Mouse (Mus musculus) heart, embryonic 14.5 days (tissue): ENCODE data around the gene Nxn. TPM values are rescaled to one million over a fixed set of nuclear protein-coding genes. Genes with fewer than 3 reads are reported as not detected.

Experiments used
- ATAC-seq: fragments of 200-750 bp; cut with Nextera tagmentation; 2 replicates; pipeline ENCODE4 v1.8.0; 2017; ENCODE audit warnings: low read depth, moderate TSS enrichment; ENCODE audit not compliant: insufficient number of reproducible peaks, insufficient read depth, low FRiP score
- H3K27ac ChIP-seq, 2 experiments: fragments of 200-500 bp in 1 of 2; fragments of 300-500 bp in 1 of 2; sonication (generic) in 1 of 2; replicated peaks in 1 of 2; 2 replicates each; pipeline ENCODE4 v1.5.1; 2012 to 2014; ENCODE audit warnings: low read depth in 2 of 2, low read length in 2 of 2, control low read depth in 1 of 2, mild to moderate bottlenecking in 1 of 2, mixed read lengths in 1 of 2; ENCODE audit not compliant: control insufficient read depth in 1 of 2, insufficient read depth in 1 of 2
- H3K27me3 ChIP-seq: fragments of 300-500 bp; sonication (generic); 2 replicates; pipeline ENCODE4 v1.6.1; 2014; ENCODE audit warnings: mild to moderate bottlenecking, low read length, control low read depth; ENCODE audit not compliant: control insufficient read depth, insufficient read depth
- H3K36me3 ChIP-seq: fragments of 300-500 bp; sonication (generic); 2 replicates; pipeline ENCODE4 v1.6.1; 2014; ENCODE audit warnings: mild to moderate bottlenecking, control low read depth, low read length, mixed read lengths; ENCODE audit not compliant: control insufficient read depth, insufficient read depth
- H3K4me1 ChIP-seq, 2 experiments: fragments of 200-500 bp in 1 of 2; fragments of 300-500 bp in 1 of 2; sonication (generic) in 1 of 2; 2 replicates each; pipeline ENCODE4 v1.6.1; 2012 to 2014; ENCODE audit warnings: low read length in 2 of 2, control low read depth in 1 of 2, mixed read lengths in 1 of 2; ENCODE audit not compliant: control insufficient read depth in 2 of 2, insufficient read depth in 2 of 2
- H3K4me2 ChIP-seq: fragments of 300-500 bp; sonication (generic); 2 replicates; pipeline ENCODE4 v1.6.1; 2014; ENCODE audit warnings: mild to moderate bottlenecking, low read length
- H3K4me3 ChIP-seq, 2 experiments: fragments of 200-500 bp in 1 of 2; fragments of 300-500 bp in 1 of 2; sonication (generic) in 1 of 2; 2 replicates each; pipeline ENCODE4 v1.5.1; 2012 to 2014; ENCODE audit warnings: low read length in 2 of 2, mild to moderate bottlenecking in 2 of 2, control low read depth in 1 of 2, low read depth in 1 of 2, moderate library complexity in 1 of 2; ENCODE audit not compliant: control insufficient read depth in 1 of 2, insufficient read depth in 1 of 2
- H3K9ac ChIP-seq: fragments of 300-500 bp; sonication (generic); 2 replicates; pipeline ENCODE4 v1.6.1; 2014; ENCODE audit warnings: mild to moderate bottlenecking, low read length
- H3K9me3 ChIP-seq: fragments of 300-500 bp; sonication (generic); 2 replicates; pipeline ENCODE4 v1.6.1; 2016; ENCODE audit warnings: low read length, control low read depth; ENCODE audit not compliant: control insufficient read depth
- WGBS: fragments of 180-500 bp; shearing (Covaris S2); extraction: QIAGEN DNeasy Blood & Tissue Kit; methylation state at CpG from one replicate; pipeline ENCODE4 v1.1.7; 2014; 5-methylcytosine and 5-hydroxymethylcytosine counted together
- polyA plus RNA-seq: library from polyadenylated mRNA; unstranded; fragments of >200 nt; fragmentation: Nextera tagmentation; extraction: Ambion mirVana; gene quantifications from 2 replicates; pipeline ENCODE4 v1.2.1, GENCODE M21; 2014

Nxn gene
- polyA plus RNA-seq, 1 experiment from 2014 or later = 26.8 TPM

- H3K4me2 ChIP-seq = no peak overlapping the region
- H3K4me3 ChIP-seq = no peak overlapping the region
- no peak overlapping the region for H3K9ac ChIP-seq
- no peaks in the 10 kb centered on the region for H3K27me3 ChIP-seq
- no peaks in the 10 kb centered on the region for H3K9me3 ChIP-seq
- H3K36me3 ChIP-seq = no peaks in the 10 kb centered on the region
- H3K4me1 ChIP-seq = peaks cover 26 to 37% of the 10 kb centered on the region in 2 experiments
- no peak for ATAC-seq
- 0 out of 4 replicates have a peak overlapping the region, but pooled peaks of 1 of the 2 experiments have one; percentile 10 for H3K27ac ChIP-seq
- 62% methylated on average over 5 of the region's 5 CpGs for WGBS
Measured at GRCm38 (mm10) chr11:76322939-76323338, 76.0 kb downstream of the Nxn start.

- H3K4me3 ChIP-seq = no peak overlapping the region
- ATAC-seq = no peak
- H3K36me3 ChIP-seq = no peaks in the 10 kb centered on the region
- no peaks in the 10 kb centered on the region for H3K27me3 ChIP-seq
- H3K27ac ChIP-seq = peak overlapping the region in 1 of 2 experiments; percentile 24; a peak in 2 of 4 replicates
- 0 out of 2 replicates have a peak overlapping the region, but pooled peaks have one; percentile 11 for H3K9ac ChIP-seq
- H3K9me3 ChIP-seq = no peaks in the 10 kb centered on the region
- WGBS = 71% methylated on average over 1 of the region's 1 CpGs
- peaks cover 20 to 33% of the 10 kb centered on the region in 2 experiments; a peak in 3 of 4 replicates for H3K4me1 ChIP-seq
- no peak overlapping the region for H3K4me2 ChIP-seq
Measured at GRCm38 (mm10) chr11:76322081-76322480, 76.9 kb downstream of the Nxn start.

DNA sequence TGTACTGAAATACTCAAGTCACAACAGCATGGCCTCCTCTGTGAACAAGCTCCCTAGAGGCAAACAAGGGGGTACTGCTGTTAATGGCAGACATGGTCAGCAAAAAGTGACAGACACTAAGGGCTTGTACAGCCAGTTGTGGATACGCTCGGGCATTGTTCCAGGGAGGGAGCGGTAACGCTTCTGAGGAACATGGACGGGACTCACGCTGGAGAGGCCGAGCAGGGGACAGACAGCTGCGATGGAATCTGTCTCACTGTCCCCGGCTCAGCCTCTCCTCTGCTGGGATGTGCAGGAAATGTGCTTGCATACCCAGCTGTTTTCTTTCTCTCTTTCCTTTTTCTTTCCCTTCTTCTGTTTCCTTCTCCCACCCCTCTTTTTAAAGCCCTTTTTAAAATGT is 78.5 kb downstream of the Nxn start:
- Histone ChIP-seq H3K36me3 (no peaks in the 10 kb centered on the region), H3K4me3 (no peak overlapping the region), H3K9me3 (no peaks in the 10 kb centered on the region), H3K4me1 (peaks cover 18 to 36% of the 10 kb centered on the region in 2 experiments; a peak in 3 of 4 replicates), H3K27me3 (no peaks in the 10 kb centered on the region), H3K27ac (0 out of 4 replicates have a peak overlapping the region, but pooled peaks of 1 of the 2 experiments have one; percentile 2), H3K9ac (no peak overlapping the region), H3K4me2 (no peak overlapping the region)
- WGBS = 82% methylated on average over 9 of the region's 9 CpGs
- no peak for ATAC-seq

DNA sequence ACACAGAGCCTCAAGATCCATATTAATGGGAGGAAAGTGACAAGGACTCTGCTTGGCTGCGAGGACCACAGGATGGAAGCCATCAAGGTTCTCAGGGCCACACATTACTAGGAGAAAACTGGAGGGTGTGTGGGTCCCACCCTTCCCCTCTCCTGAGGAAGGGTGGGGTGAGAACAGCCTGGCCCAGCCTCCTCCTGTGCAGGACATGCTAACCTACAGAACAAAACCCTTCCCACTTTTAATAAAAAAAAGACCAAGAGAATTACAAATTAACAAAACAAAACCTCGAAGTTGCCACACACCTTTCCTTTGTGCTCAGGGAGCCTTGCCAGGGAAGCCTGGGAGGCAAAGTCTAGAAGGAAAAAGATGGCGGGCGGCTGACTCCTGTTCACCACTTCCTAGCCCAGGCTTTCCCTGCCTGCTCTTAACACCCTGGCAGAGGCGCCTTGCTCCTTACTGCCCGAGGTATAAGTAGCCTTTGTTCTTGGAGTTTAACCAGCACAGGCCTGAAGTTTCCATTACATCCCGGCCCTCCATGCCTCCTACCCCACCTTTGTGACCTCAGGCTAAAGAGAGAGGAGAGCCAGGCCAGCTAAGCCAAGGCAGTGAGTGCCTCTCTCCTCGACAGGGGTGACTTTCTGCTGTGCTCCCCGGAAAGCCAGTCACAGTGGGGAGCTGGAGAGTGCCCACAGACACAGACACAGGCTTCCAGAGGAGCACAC is 79.1 kb downstream of the Nxn start:
- H3K4me1 ChIP-seq = peaks cover 15 to 34% of the 10 kb centered on the region in 2 experiments; a peak in 3 of 4 replicates
- 0 out of 4 replicates have a peak overlapping the region, but pooled peaks of 1 of the 2 experiments have one; percentile 6 for H3K27ac ChIP-seq
- no peaks in the 10 kb centered on the region for H3K9me3 ChIP-seq
- no peak overlapping the region for H3K4me3 ChIP-seq
- ATAC-seq = no peak
- 69% methylated on average over 9 of the region's 9 CpGs for WGBS
- no peak overlapping the region for H3K4me2 ChIP-seq
- no peak overlapping the region for H3K9ac ChIP-seq
- H3K36me3 ChIP-seq = no peaks in the 10 kb centered on the region
- no peaks in the 10 kb centered on the region for H3K27me3 ChIP-seq

DNA sequence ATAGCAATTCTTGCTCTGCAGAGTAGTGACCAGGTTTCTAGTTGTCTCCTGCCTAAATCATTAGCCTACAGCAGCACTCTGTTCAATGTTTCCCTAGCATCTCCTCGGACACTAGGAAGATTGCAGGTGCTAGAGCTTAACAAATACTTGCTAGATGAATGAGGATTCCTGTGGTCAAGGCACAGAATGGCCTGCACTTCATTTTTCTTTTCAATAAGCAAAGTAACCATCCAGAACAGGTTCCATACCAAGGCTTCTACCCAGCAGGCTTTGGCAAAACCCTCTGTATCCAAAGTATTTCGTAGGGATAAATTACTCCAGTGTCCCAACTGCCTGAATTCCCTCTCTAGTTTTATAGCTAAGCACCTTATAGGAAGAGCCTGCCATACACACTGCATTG is 81.0 kb downstream of the Nxn start:
- no peaks in the 10 kb centered on the region for H3K36me3 ChIP-seq
- H3K4me3 ChIP-seq = no peak overlapping the region
- H3K27me3 ChIP-seq = no peaks in the 10 kb centered on the region
- no peak overlapping the region for H3K27ac ChIP-seq
- peaks cover 6 to 31% of the 10 kb centered on the region in 2 experiments; a peak in 3 of 4 replicates for H3K4me1 ChIP-seq
- H3K9me3 ChIP-seq = no peaks in the 10 kb centered on the region
- 77% methylated on average over 2 of the region's 2 CpGs for WGBS
- no peak overlapping the region for H3K4me2 ChIP-seq
- ATAC-seq = no peak
- H3K9ac ChIP-seq = no peak overlapping the region

DNA sequence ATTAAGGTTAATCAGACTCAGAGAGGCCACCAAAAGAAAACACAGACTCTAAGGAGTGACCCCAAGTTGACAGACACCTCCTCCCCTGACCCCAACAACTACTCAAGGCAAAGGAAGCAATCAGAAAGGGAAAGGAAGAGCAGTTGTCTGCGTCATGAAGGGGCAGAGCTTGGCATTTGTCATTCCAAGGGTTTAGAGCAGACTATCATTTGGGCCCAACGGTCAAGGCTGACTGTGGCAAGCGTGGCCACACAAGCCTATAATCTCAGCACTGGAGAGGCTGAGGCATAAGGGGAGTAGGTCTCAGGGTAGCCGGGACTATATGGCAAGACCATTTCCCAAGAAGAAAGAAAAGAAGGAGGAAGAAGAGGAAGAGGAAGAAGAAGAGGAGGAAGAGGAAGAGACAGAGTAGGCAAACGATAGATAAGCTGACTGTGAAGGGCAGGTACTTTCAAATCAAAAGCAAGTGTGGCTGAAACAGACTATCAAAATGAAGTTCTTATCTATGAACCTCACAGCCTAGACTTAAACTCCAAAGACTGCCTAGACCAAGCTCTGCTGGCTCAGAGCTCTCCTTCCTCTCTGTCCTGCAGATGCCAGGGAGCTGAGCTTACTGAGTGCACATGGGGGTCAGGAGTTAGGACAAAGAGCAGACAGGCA is 83.0 kb downstream of the Nxn start:
- Histone ChIP-seq H3K9ac (no peak overlapping the region), H3K36me3 (no peaks in the 10 kb centered on the region), H3K4me1 (peaks cover 4 to 34% of the 10 kb centered on the region in 2 experiments; a peak in 3 of 4 replicates), H3K4me3 (no peak overlapping the region), H3K4me2 (no peak overlapping the region), H3K27me3 (no peaks in the 10 kb centered on the region), H3K9me3 (no peaks in the 10 kb centered on the region), H3K27ac (no peak overlapping the region)
- WGBS = 70% methylated on average over 5 of the region's 5 CpGs
- ATAC-seq = no peak

DNA sequence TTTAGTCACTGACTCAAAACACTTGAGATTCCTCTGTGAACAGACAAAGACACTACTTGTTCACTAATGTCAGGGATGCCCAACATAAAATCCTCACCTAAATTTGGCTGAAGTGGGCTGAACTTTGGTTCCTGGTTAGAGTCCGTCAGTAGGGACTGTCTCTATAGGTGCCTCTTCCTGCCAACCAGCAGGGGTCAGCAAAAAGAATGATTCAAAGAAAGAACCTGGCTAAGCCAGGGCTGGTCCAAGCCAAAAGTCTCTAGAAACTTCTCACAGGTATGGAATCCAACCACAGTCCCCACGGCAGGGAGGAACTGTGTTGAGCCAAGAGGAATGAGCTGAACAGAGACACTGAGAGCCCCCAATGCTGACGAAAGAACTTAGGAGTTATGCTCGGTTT is 84.2 kb downstream of the Nxn start:
- H3K4me2 ChIP-seq = no peak overlapping the region
- no peak overlapping the region for H3K4me3 ChIP-seq
- no peaks in the 10 kb centered on the region for H3K36me3 ChIP-seq
- ATAC-seq = no peak
- H3K9me3 ChIP-seq = no peaks in the 10 kb centered on the region
- no peak overlapping the region for H3K27ac ChIP-seq
- no peaks in the 10 kb centered on the region for H3K27me3 ChIP-seq
- 73% methylated on average over 4 of the region's 4 CpGs for WGBS
- H3K9ac ChIP-seq = no peak overlapping the region
- peaks cover 7 to 37% of the 10 kb centered on the region in 2 experiments for H3K4me1 ChIP-seq
